Mouse (Mus musculus) mesoderm, embryonic 11.5 days (tissue): ENCODE measurements around the gene Akap17b.
A peak's percentile ranks its signal among the peaks of the same experiment; 100 is the strongest.

ENCODE experiments used
- DNase-seq: peaks from one replicate; pipeline ENCODE4 v3.0.0-alpha.2; 2012; ENCODE audit warnings: low read depth, low spot score

The Akap17b gene

DNA sequence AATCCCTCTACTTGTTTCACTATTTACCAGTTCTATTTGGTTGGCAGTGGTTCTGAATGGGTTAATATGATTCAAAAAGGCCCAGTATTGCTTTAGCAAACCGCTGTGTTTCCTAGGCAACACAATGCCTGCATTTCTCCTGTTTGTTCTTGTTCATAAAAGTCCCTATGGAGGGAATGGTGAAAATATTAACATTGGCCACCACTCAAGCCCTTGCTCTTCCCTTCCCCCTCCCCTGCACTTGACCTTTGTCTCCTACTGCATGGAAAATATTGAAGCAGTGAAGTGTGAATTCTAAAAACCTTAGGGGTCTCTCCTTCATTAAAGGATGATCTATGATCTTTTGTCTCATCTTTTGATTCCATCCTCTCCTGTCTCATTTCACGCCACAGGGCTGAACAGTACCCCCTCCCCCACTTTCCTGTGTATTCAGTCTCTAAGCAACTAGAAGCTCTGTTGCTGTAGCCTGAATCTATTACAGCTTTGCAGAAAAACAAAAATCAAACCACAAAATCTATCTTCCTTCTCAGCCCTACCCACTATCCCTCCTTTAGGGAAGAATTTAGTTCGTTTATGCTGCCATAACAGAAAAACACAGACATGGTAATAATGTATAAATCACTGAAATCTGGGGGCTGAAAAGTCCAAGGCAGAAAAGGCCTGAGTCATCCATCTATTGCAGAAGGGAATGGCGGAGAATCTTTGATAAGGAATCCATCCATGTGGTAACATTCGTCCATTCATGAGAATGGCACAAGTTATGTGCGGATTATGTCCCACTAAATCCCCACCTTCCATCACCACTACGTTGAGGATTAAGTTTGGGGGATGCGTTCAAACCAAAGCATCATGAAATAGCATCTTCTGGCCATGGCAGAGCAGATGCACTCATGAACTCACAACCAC is 57.6 kb downstream of the Akap17b start:
- DNase-seq, result no peak

DNA sequence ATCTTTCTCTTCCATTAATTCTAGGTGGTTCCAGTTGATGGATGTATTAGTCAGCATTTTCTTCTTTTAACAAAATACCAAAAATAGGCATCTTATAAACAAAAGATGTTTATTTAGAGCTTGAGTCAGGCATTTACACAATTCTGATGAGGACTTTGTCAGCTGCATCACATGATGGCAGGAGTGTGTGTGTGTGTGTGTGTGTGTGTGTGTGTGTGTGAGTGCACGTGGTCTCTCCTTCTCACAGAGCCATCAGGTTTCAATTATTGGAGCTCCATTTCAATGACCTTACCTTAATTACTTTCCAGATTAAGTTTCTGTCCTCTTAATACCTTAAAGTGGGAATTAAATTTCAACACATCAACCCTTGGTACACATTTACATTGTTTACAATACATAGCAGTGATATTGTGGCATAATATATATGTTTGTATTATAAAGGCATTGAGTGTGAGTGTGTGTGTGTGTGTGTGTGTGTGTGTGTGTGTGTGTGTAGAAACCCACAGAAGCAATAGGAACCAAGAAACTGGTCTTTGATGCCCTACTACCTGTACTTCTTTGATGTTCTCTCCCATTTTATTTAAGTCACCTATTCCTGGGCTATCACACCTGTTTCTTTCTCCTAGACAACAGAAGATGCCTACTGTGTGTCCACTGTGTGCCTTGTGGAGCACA is 58.4 kb downstream of the Akap17b start:
- no peak for DNase-seq

DNA sequence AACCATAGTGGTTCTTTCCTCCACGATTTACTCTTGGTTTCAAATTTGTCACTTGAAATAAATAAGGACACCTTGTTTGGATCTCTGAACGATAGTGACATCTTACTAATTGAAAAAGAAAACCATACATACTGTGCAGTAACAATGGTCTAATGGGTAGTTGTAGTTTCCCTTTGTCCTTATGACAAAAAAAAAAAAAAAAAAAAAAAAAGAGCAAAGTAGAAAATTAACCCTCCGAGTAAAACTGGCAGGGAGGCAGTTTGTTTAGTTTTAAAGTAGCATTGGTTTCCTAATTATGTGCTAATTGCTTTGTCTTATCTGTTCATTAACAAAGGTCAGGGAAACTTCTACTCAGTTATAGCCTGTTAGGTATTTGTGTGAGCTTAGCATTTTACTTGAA is 83.1 kb downstream of the Akap17b start:
- DNase-seq, result no peak

DNA sequence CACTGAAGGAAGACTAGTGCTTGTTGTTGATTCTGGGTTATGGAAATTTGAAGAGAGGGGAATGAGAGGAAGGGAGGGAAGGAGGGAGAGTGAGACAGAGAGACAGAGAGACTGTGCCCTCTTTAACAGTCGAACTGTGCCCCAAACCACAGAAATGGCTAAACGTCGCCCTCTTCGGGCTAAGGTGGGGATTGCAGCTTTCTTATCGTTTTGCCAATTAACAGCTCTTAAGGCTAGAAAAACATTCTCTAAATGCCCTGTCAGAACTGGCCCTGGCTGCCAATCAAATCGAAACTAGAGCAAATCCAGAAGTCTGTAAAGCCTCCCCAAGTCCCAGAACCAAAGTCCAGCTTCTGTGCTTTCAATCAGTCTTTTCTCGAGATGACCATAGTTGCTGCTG is 83.5 kb downstream of the Akap17b start:
- DNase-seq, result peak; percentile 59

DNA sequence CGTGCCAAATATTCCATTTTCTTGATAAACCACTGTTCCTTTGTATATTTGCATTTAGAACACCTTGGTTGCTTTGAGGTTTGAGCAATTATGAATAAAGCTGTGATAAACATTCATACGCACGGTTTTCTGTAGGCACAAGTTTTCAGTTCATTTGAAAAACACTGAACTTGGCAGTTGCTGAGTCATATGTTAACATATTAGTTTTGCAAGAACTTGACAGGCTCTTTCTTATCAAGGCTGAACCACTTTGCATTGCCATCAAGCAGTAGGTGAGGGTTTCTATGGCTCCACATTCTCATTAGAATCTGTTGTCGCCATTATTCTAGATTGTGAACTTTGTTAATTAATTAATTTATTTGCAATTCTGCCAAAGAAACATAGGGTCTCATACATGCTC is 85.0 kb downstream of the Akap17b start:
- DNase-seq, result no peak
